Mouse (Mus musculus): ENCODE results near the gene Col24a1. TPM values are rescaled to one million over a fixed set of nuclear protein-coding genes. Genes with fewer than 3 reads are reported as not detected.
A peak's percentile ranks its signal among the peaks of the same experiment; 100 is the strongest.

Col24a1 gene
- 1 to 10 TPM; 1.1 to 1.3 TPM for total RNA-seq (2021)

- peak; percentile 13 to 21 for DNase-seq
These were observed at the start of gene Col24a1 for GRCm38 (mm10) chr3:145292337-145293134. Col24a1 (plus strand) TSS chr3:145292472.

GRCm38 (mm10) chr3:145248040-145248439 lies 44.2 kb upstream of the Col24a1 start:
- no peak for DNase-seq
- intact Hi-C loops (cut with DNase I) = no loop called here

More at GRCm38 (mm10) chr3:145292337-145293134, at the start of gene Col24a1:
- intact Hi-C loops (cut with DNase I) = loop anchor here (5.0 kb wide), 1 partner anchor 145 kb away; no protein-coding TSS in a partner anchor

GRCm38 (mm10) chr3:145253066-145253465 lies 39.2 kb upstream of the Col24a1 start:
- DNase-seq = no peak
- intact Hi-C loops (cut with DNase I) = no loop called here

GRCm38 (mm10) chr3:145254764-145255396 lies 37.4 kb upstream of the Col24a1 start:
- intact Hi-C loops (cut with DNase I) = no loop called here
- DNase-seq = no peak

GRCm38 (mm10) chr3:145256647-145257046 lies 35.6 kb upstream of the Col24a1 start:
- DNase-seq = no peak
- intact Hi-C loops (cut with DNase I) = no loop called here

GRCm38 (mm10) chr3:145259678-145260077 lies 32.6 kb upstream of the Col24a1 start:
- no peak for DNase-seq
- intact Hi-C loops (cut with DNase I) = no loop called here

GRCm38 (mm10) chr3:145263131-145263530 lies 29.1 kb upstream of the Col24a1 start:
- DNase-seq = peak; percentile 30 to 35
- intact Hi-C loops (cut with DNase I) = no loop called here

- DNase-seq = no peak
These were observed 24.2 kb upstream of the Col24a1 start for GRCm38 (mm10) chr3:145268066-145268465.

GRCm38 (mm10) chr3:145274191-145274590 lies 18.1 kb upstream of the Col24a1 start:
- intact Hi-C loops (cut with DNase I) = no loop called here
- no peak for DNase-seq

More at GRCm38 (mm10) chr3:145268066-145268465, 24.2 kb upstream of the Col24a1 start:
- intact Hi-C loops (cut with DNase I) = no loop called here

- DNase-seq = peak; percentile 37 to 55
- intact Hi-C loops (cut with DNase I) = loop anchor here (5.0 kb wide), 1 partner anchor 144 kb away; no protein-coding TSS in a partner anchor
These were observed 935 bp downstream of the Col24a1 start for GRCm38 (mm10) chr3:145293207-145293606.

GRCm38 (mm10) chr3:145293623-145294307 lies 1.5 kb downstream of the Col24a1 start:
- intact Hi-C loops (cut with DNase I) = loop anchor here (5.0 kb wide), 1 partner anchor 144 kb away; no protein-coding TSS in a partner anchor
- peak in 1 of 2 experiments; percentile 6 for DNase-seq

- DNase-seq = no peak
- intact Hi-C loops (cut with DNase I) = no loop called here
These were observed 7.8 kb downstream of the Col24a1 start for GRCm38 (mm10) chr3:145299980-145300591.

- intact Hi-C loops (cut with DNase I) = no loop called here
- DNase-seq = no peak
These were observed 13.0 kb downstream of the Col24a1 start for GRCm38 (mm10) chr3:145305311-145305710.

GRCm38 (mm10) chr3:145307209-145307608 lies 14.9 kb downstream of the Col24a1 start:
- DNase-seq = no peak
- intact Hi-C loops (cut with DNase I) = no loop called here

- DNase-seq = no peak
- intact Hi-C loops (cut with DNase I) = no loop called here
These were observed 28.5 kb downstream of the Col24a1 start for GRCm38 (mm10) chr3:145320587-145321274.

GRCm38 (mm10) chr3:145325402-145325801 lies 33.1 kb downstream of the Col24a1 start:
- intact Hi-C loops (cut with DNase I) = no loop called here

GRCm38 (mm10) chr3:145331642-145332041 lies 39.4 kb downstream of the Col24a1 start:
- intact Hi-C loops (cut with DNase I) = no loop called here
- DNase-seq = no peak

More at GRCm38 (mm10) chr3:145325402-145325801, 33.1 kb downstream of the Col24a1 start:
- DNase-seq = no peak

- intact Hi-C loops (cut with DNase I) = no loop called here
These were observed 41.8 kb downstream of the Col24a1 start for GRCm38 (mm10) chr3:145334046-145334445.

GRCm38 (mm10) chr3:145337161-145337560 lies 44.9 kb downstream of the Col24a1 start:
- intact Hi-C loops (cut with DNase I) = no loop called here

More at GRCm38 (mm10) chr3:145334046-145334445, 41.8 kb downstream of the Col24a1 start:
- no peak for DNase-seq

More at GRCm38 (mm10) chr3:145337161-145337560, 44.9 kb downstream of the Col24a1 start:
- DNase-seq = peak; percentile 4 to 6
